ENCODE assay signal across 9 mouse cellular contexts in the genomic region with DNA sequence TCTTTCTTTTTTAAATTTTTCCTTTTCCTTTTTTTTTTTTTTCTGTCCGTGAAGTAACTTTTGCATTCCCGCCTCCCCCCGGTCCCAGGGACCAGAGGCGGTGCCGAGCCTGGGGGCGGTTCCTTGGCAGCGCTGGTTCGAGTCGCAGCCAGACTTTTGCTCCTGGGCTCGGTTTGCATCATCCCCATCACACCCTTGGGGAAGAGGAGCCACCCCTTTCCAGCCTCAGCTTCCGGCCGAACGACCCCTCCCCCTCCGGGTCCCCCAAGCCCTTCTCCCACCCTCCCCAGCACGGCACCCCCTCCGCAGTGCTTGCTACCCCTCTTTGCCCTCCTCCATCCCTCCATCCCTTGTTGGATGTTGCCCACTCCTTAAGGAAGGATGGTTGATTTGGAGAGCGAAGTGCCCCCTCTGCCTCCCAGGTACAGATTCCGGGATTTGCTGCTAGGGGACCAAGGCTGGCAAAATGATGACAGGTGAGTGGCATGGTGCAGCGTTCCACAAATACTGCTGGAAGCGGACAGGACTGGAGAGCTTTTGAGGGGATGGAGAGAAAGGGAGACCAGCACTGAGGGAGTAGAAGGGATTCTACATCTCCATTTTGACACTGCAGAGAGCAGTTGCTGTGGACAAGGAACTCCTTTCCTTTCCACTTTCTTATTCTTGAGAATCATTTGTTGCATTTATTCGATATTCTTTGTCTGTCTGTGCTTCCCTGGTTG. TPM values are rescaled to one million over a fixed set of nuclear protein-coding genes. Genes with fewer than 3 reads are reported as not detected.
DNase-seq lines count a peak whose midpoint lies in the region; ATAC-seq lines count a peak whose summit lies in the region.
"Had no signal": no experiment of that assay in that cellular context is flagged by ENCODE, and none has a peak within 500 bp of the region (broad histone marks: within the 10 kb centered on the region; RNA-seq: fewer than 3 reads in every experiment).

A gene (plus strand): TSS at position 283 of the 722 bp plus-strand sequence.

- peak; percentile 27 for DNase-seq in kidney, adult 18-20 months
- no peak for DNase-seq in kidney, adult 8-10 months
- DNase-seq in heart, postnatal 36 days, result peak; percentile 73 to 79
- peak in 1 of 2 experiments; percentile 52 for DNase-seq in layer of hippocampus, postnatal 14 days (ENCODE audit: low spot score in 2 of 2)
- DNase-seq in skeletal muscle tissue, adult 2 months (ENCODE audit: low read depth, low spot score), result peak; percentile 27
- DNase-seq in spleen, postnatal 14 days (ENCODE audit: low spot score in 2 of 2), result no peak

- under 1% methylated on average over 21 of the region's 21 CpGs for WGBS in lung, embryonic 15.5 days

- peak within 1 kb of the TSS; percentile 82 for H3K4me2 ChIP-seq in lung, embryonic 15.5 days

- no peak within 1 kb of the TSS for H3K27ac ChIP-seq in lung, embryonic 15.5 days

- peak within 1 kb of the TSS; percentile 11; the same call in 1 of the 2 replicates for H3K9ac ChIP-seq in lung, embryonic 15.5 days

- intact Hi-C loops in heart, postnatal 36 days (cut with DNase I), result loop anchor here (5.0 to 10.0 kb wide), 2 partner anchors 64 to 289 kb away; a partner anchor contains a TSS

- ATAC-seq in frontal cortex, adult (ENCODE audit: low TSS enrichment), result peak; percentile 80
- peak; percentile 67 for ATAC-seq in lung, embryonic 15.5 days (ENCODE audit: borderline replicate concordance, extremely low read depth, low FRiP score, low TSS enrichment)

- no peaks in the 10 kb centered on the region for H3K27me3 ChIP-seq in lung, embryonic 15.5 days

- peak within 1 kb of the TSS; percentile 45 for H3K4me3 ChIP-seq in lung, embryonic 15.5 days

- no peaks in the 10 kb centered on the region for H3K36me3 ChIP-seq in lung, embryonic 15.5 days
- H3K36me3 ChIP-seq: G1E had no signal

- peaks cover 6% of the 10 kb centered on the region; the same call in 1 of the 2 replicates for H3K4me1 ChIP-seq in lung, embryonic 15.5 days

- H3K9me3 ChIP-seq in lung, embryonic 15.5 days, result no peaks in the 10 kb centered on the region

RNA-seq across cellular contexts. Expression of the gene that starts here (rescaled TPM):
- total RNA-seq in heart, postnatal 36 days (2021), result 1 to 10 TPM; 3.5 to 4.0 TPM
- 10 to 100 TPM; 28.3 to 31.5 TPM for total RNA-seq in layer of hippocampus, postnatal 14 days (2021)
- 0.57 and 0.59 TPM in 2 replicates for polyA plus RNA-seq in lung, embryonic 15.5 days (2015; fragmentation: Nextera tagmentation; extraction: Ambion mirVana)
- polyA plus RNA-seq: G1E had no signal

Comparison
In these comparisons a context has a peak if more than half of its experiments do, and no peak if none do; other contexts are left out.
1. RNA of the gene that starts here (total RNA-seq): 28.3 to 31.5 TPM in layer of hippocampus, postnatal 14 days; 3.5 to 4.0 TPM in heart, postnatal 36 days; every median in the first group is over 4 times any median in the second.
2. DNase-seq: peak in kidney, adult 18-20 months (single experiment), heart, postnatal 36 days (2 of 2) and skeletal muscle tissue, adult 2 months (single experiment); none in kidney, adult 8-10 months (0 of 2) and spleen, postnatal 14 days (0 of 2).
3. Peak in ATAC-seq, H3K4me3 ChIP-seq, H3K9ac ChIP-seq and H3K4me2 ChIP-seq in lung, embryonic 15.5 days; RNA of the gene not detected or under 1 TPM.